Mouse (Mus musculus) intestine, embryonic 15.5 days (tissue): ENCODE results near the gene Ccdc158. TPM values are rescaled to one million over a fixed set of nuclear protein-coding genes. Genes with fewer than 3 reads are reported as not detected.

Experiments
- ATAC-seq: fragments of 200-750 bp; cut with Nextera tagmentation; 2 replicates; pipeline ENCODE4 v1.8.0; 2017; ENCODE audit warnings: moderate TSS enrichment, moderate library complexity
- H3K27ac ChIP-seq: fragments of 300-500 bp; sonication (generic); 2 replicates; pipeline ENCODE4 v1.5.1; 2015; ENCODE audit warnings: mild to moderate bottlenecking, inconsistent platforms
- H3K27me3 ChIP-seq: fragments of 300-500 bp; sonication (generic); replicated peaks from 2 replicates; pipeline ENCODE4 v1.6.1; 2015; ENCODE audit warnings: inconsistent platforms
- H3K36me3 ChIP-seq: fragments of 300-500 bp; sonication (generic); 2 replicates; pipeline ENCODE4 v1.6.1; 2015; ENCODE audit warnings: inconsistent platforms
- H3K4me1 ChIP-seq: fragments of 300-500 bp; sonication (generic); replicated peaks from 2 replicates; pipeline ENCODE4 v1.6.1; 2015; ENCODE audit warnings: inconsistent platforms
- H3K4me2 ChIP-seq: fragments of 300-500 bp; sonication (generic); replicated peaks from 2 replicates; pipeline ENCODE4 v1.6.1; 2015; ENCODE audit warnings: mild to moderate bottlenecking, inconsistent platforms
- H3K4me3 ChIP-seq: fragments of 300-500 bp; sonication (generic); replicated peaks from 2 replicates; pipeline ENCODE4 v1.5.1; 2015; ENCODE audit warnings: inconsistent platforms
- H3K9ac ChIP-seq: fragments of 300-500 bp; sonication (generic); 2 replicates; pipeline ENCODE4 v1.6.1; 2015; ENCODE audit warnings: inconsistent platforms
- H3K9me3 ChIP-seq: fragments of 300-500 bp; sonication (generic); 2 replicates; pipeline ENCODE4 v1.6.1; 2016; ENCODE audit warnings: inconsistent platforms
- WGBS: fragments of 180-500 bp; shearing (Covaris S2); methylation state at CpG from one replicate; pipeline ENCODE4 v1.1.7; 2015; 5-methylcytosine and 5-hydroxymethylcytosine counted together
- polyA plus RNA-seq: library from polyadenylated mRNA; unstranded; fragments of >200 nt; fragmentation: Nextera tagmentation; extraction: Ambion mirVana; gene quantifications from 2 replicates; pipeline ENCODE4 v1.2.1, GENCODE M21; 2015

Ccdc158 gene
- polyA plus RNA-seq, 1 experiment from 2014 or later: 1.1 TPM

GRCm38 (mm10) chr5:92703671-92704070, 28.6 kb upstream of the Ccdc158 start:
- Histone ChIP-seq H3K27ac (no peak overlapping the region), H3K4me3 (no peak overlapping the region), H3K27me3 (no peaks in the 10 kb centered on the region), H3K9me3 (no peaks in the 10 kb centered on the region), H3K4me2 (no peak overlapping the region), H3K36me3 (no peaks in the 10 kb centered on the region), H3K9ac (no peak overlapping the region), H3K4me1 (peaks cover 7% of the 10 kb centered on the region; the same call in 1 of the 2 replicates)
- WGBS: 86% methylated on average over 8 of the region's 8 CpGs
- ATAC-seq: no peak

- H3K27me3 ChIP-seq: no peaks in the 10 kb centered on the region
- H3K4me1 ChIP-seq: peaks cover 13% of the 10 kb centered on the region; the same call in 1 of the 2 replicates
- no peaks in the 10 kb centered on the region for H3K36me3 ChIP-seq
- H3K9me3 ChIP-seq: no peaks in the 10 kb centered on the region
- no peak overlapping the region for H3K4me3 ChIP-seq
- no peak overlapping the region for H3K4me2 ChIP-seq
- 52% methylated on average over 11 of the region's 11 CpGs for WGBS
- ATAC-seq: no peak
- H3K27ac ChIP-seq: no peak overlapping the region
- no peak overlapping the region for H3K9ac ChIP-seq
Measured at GRCm38 (mm10) chr5:92701750-92702149, 26.7 kb upstream of the Ccdc158 start.

GRCm38 (mm10) chr5:92698837-92699529, 23.9 kb upstream of the Ccdc158 start:
- H3K9ac ChIP-seq: no peak overlapping the region
- H3K36me3 ChIP-seq: no peaks in the 10 kb centered on the region
- 29% methylated on average over 17 of the region's 17 CpGs for WGBS
- H3K4me2 ChIP-seq: peak overlapping the region; percentile 33
- H3K27me3 ChIP-seq: no peaks in the 10 kb centered on the region
- H3K4me1 ChIP-seq: peaks cover 13% of the 10 kb centered on the region; the same call in 1 of the 2 replicates
- no peaks in the 10 kb centered on the region for H3K9me3 ChIP-seq
- no peak overlapping the region for H3K4me3 ChIP-seq
- ATAC-seq: no peak
- no peak overlapping the region for H3K27ac ChIP-seq

GRCm38 (mm10) chr5:92698131-92698836, 23.2 kb upstream of the Ccdc158 start:
- Histone ChIP-seq H3K9ac (0 out of 2 replicates have a peak overlapping the region, but pooled peaks have one; percentile 3), H3K27ac (no peak overlapping the region), H3K27me3 (no peaks in the 10 kb centered on the region), H3K9me3 (no peaks in the 10 kb centered on the region), H3K4me3 (no peak overlapping the region; the same call in 1 of the 2 replicates), H3K4me1 (peaks cover 13% of the 10 kb centered on the region; the same call in 1 of the 2 replicates), H3K4me2 (peak overlapping the region; percentile 33), H3K36me3 (no peaks in the 10 kb centered on the region)
- 8% methylated on average over 15 of the region's 15 CpGs for WGBS
- peak; percentile 47; the same call in 1 of the 2 replicates for ATAC-seq

- 59% methylated on average over 10 of the region's 10 CpGs for WGBS
- no peaks in the 10 kb centered on the region for H3K27me3 ChIP-seq
- ATAC-seq: no peak; the same call in 1 of the 2 replicates
- H3K36me3 ChIP-seq: no peaks in the 10 kb centered on the region
- H3K27ac ChIP-seq: no peak overlapping the region
- no peak overlapping the region for H3K9ac ChIP-seq
- H3K4me3 ChIP-seq: no peak overlapping the region
- no peaks in the 10 kb centered on the region for H3K9me3 ChIP-seq
- peaks cover 13% of the 10 kb centered on the region; the same call in 1 of the 2 replicates for H3K4me1 ChIP-seq
- no peak overlapping the region for H3K4me2 ChIP-seq
Measured at GRCm38 (mm10) chr5:92694316-92694995, 19.4 kb upstream of the Ccdc158 start.

GRCm38 (mm10) chr5:92693744-92694143, 18.7 kb upstream of the Ccdc158 start:
- Histone ChIP-seq H3K4me2 (no peak overlapping the region), H3K27ac (no peak overlapping the region), H3K4me1 (peaks cover 9% of the 10 kb centered on the region; the same call in 1 of the 2 replicates), H3K36me3 (no peaks in the 10 kb centered on the region), H3K4me3 (no peak overlapping the region), H3K9me3 (no peaks in the 10 kb centered on the region), H3K9ac (no peak overlapping the region), H3K27me3 (no peaks in the 10 kb centered on the region)
- no peak for ATAC-seq
- 83% methylated on average over 3 of the region's 3 CpGs for WGBS

- Histone ChIP-seq H3K4me1 (no peaks in the 10 kb centered on the region), H3K4me2 (no peak overlapping the region), H3K9me3 (no peaks in the 10 kb centered on the region), H3K36me3 (no peaks in the 10 kb centered on the region), H3K27ac (0 out of 2 replicates have a peak overlapping the region, but pooled peaks have one; percentile 7), H3K9ac (no peak overlapping the region), H3K4me3 (no peak overlapping the region), H3K27me3 (no peaks in the 10 kb centered on the region)
- 51% methylated on average over 16 of the region's 16 CpGs for WGBS
- peak; percentile 45; the same call in 1 of the 2 replicates for ATAC-seq
Measured at GRCm38 (mm10) chr5:92692206-92693007, 17.3 kb upstream of the Ccdc158 start.

- no peak for ATAC-seq
- 89% methylated on average over 9 of the region's 9 CpGs for WGBS
- H3K27me3 ChIP-seq: no peaks in the 10 kb centered on the region
- no peak overlapping the region for H3K9ac ChIP-seq
- peaks cover under 1% of the 10 kb centered on the region; the same call in 1 of the 2 replicates for H3K4me1 ChIP-seq
- H3K36me3 ChIP-seq: no peaks in the 10 kb centered on the region
- no peak overlapping the region for H3K27ac ChIP-seq
- H3K9me3 ChIP-seq: no peaks in the 10 kb centered on the region
- H3K4me3 ChIP-seq: no peak overlapping the region
- no peak overlapping the region for H3K4me2 ChIP-seq
Measured at GRCm38 (mm10) chr5:92688569-92688968, 13.5 kb upstream of the Ccdc158 start.

- H3K9ac ChIP-seq: no peak overlapping the region
Measured at GRCm38 (mm10) chr5:92688124-92688523, 13.1 kb upstream of the Ccdc158 start.

GRCm38 (mm10) chr5:92684715-92685460, 9.8 kb upstream of the Ccdc158 start:
- Histone ChIP-seq H3K4me2 (no peak overlapping the region), H3K4me1 (peaks cover 5% of the 10 kb centered on the region; the same call in 1 of the 2 replicates), H3K4me3 (no peak overlapping the region), H3K36me3 (no peaks in the 10 kb centered on the region), H3K9me3 (no peaks in the 10 kb centered on the region), H3K9ac (no peak overlapping the region), H3K27me3 (0 out of 2 replicates have a peak, but pooled peaks cover 4% of the 10 kb centered on the region), H3K27ac (no peak overlapping the region)
- WGBS: 92% methylated on average over 16 of the region's 16 CpGs
- ATAC-seq: no peak

More at GRCm38 (mm10) chr5:92688124-92688523, 13.1 kb upstream of the Ccdc158 start:
- H3K27me3 ChIP-seq: no peaks in the 10 kb centered on the region
- no peak overlapping the region for H3K4me2 ChIP-seq
- ATAC-seq: no peak
- H3K4me3 ChIP-seq: no peak overlapping the region
- H3K27ac ChIP-seq: no peak overlapping the region
- H3K4me1 ChIP-seq: peaks cover 5% of the 10 kb centered on the region; the same call in 1 of the 2 replicates
- no peaks in the 10 kb centered on the region for H3K9me3 ChIP-seq
- 87% methylated on average over 5 of the region's 5 CpGs for WGBS
- no peaks in the 10 kb centered on the region for H3K36me3 ChIP-seq
